Mouse (Mus musculus) monocyte, adult 59 days (primary cell): ENCODE results near the gene Btc. TPM values are rescaled to one million over a fixed set of nuclear protein-coding genes. Genes with fewer than 3 reads are reported as not detected.

Experiments
- total RNA-seq, 2 experiments: library from RNA; stranded (reverse); gene quantifications; one replicate each; pipeline ENCODE4 v1.2.4; 2023

Gene Btc
- not detected for total RNA-seq

GRCm38 (mm10) chr5:91402339-91403211 is at the start of gene Btc:
Btc (minus strand) TSS chr5:91402994.

Other genes with a start within 250 kb of the Btc start
- gene Parm1, start 114.6 kb upstream of the Btc start, total RNA-seq: under 1 TPM; 0.21 to 0.24 TPM